Mouse (Mus musculus) MEL (cell line): ENCODE results near the gene Rasl10b. TPM values are rescaled to one million over a fixed set of nuclear protein-coding genes. Genes with fewer than 3 reads are reported as not detected.

Experiments used
- DNase-seq: peaks from one replicate; pipeline ENCODE4 v3.0.0; 2011; ENCODE audit warnings: low read depth, low spot score
- H3K27ac ChIP-seq: 2 replicates; pipeline ENCODE4 v1.5.1; 2012; ENCODE audit warnings: low read depth, mild to moderate bottlenecking, control low read depth, low read length, moderate library complexity; ENCODE audit not compliant: control insufficient read depth
- H3K27me3 ChIP-seq, 2 experiments: fragments of 150-350 bp in 1 of 2; sonication (generic) in 1 of 2; 2 replicates each; pipeline ENCODE4 v1.6.1; 2012; ENCODE audit warnings: low read length in 2 of 2, mild to moderate bottlenecking in 2 of 2, improper control_type of control experiment in 1 of 2, moderate library complexity in 1 of 2; ENCODE audit not compliant: insufficient read depth in 2 of 2, control insufficient read depth in 1 of 2
- H3K36me3 ChIP-seq, 2 experiments: 2 replicates each; pipeline ENCODE4 v1.6.1; 2012 to 2014; ENCODE audit warnings: low read length in 2 of 2, improper control_type of control experiment in 1 of 2, inconsistent platforms in 1 of 2, mild to moderate bottlenecking in 1 of 2; ENCODE audit not compliant: insufficient read depth in 2 of 2, control insufficient read depth in 1 of 2
- H3K4me1 ChIP-seq, 2 experiments: fragments of 150-350 bp in 1 of 2; sonication (generic) in 1 of 2; 2 replicates each; pipeline ENCODE4 v1.6.1; 2012; ENCODE audit warnings: low read length in 2 of 2, improper control_type of control experiment in 1 of 2, mild to moderate bottlenecking in 1 of 2; ENCODE audit not compliant: insufficient read depth in 2 of 2, control insufficient read depth in 1 of 2
- H3K4me3 ChIP-seq, 2 experiments: fragments of 150-350 bp in 1 of 2; sonication (generic) in 1 of 2; 2 replicates each; pipeline ENCODE4 v1.5.1; 2012; ENCODE audit warnings: low read depth in 2 of 2, low read length in 2 of 2, mild to moderate bottlenecking in 2 of 2, moderate library complexity in 2 of 2, control low read depth in 1 of 2, improper control_type of control experiment in 1 of 2; ENCODE audit not compliant: control insufficient read depth in 1 of 2, insufficient read depth in 1 of 2
- H3K79me2 ChIP-seq: 2 replicates; pipeline ENCODE4 v1.6.1; 2012; ENCODE audit warnings: mild to moderate bottlenecking, low read length, moderate library complexity; ENCODE audit not compliant: control insufficient read depth, poor library complexity, insufficient read depth
- H3K9ac ChIP-seq: 2 replicates; pipeline ENCODE4 v1.6.1; 2012; ENCODE audit warnings: low read depth, mild to moderate bottlenecking, control low read depth, low read length, moderate library complexity; ENCODE audit not compliant: control insufficient read depth, poor library complexity, severe bottlenecking
- H3K9me3 ChIP-seq: fragments of 150-350 bp; sonication (generic); replicated peaks from 2 replicates; pipeline ENCODE4 v1.6.1; 2012; ENCODE audit warnings: mild to moderate bottlenecking, low read length, improper control_type of control experiment, moderate library complexity; ENCODE audit not compliant: insufficient read depth
- BHLHE40 ChIP-seq: IDR thresholded peaks from 2 replicates; pipeline ENCODE4 v1.6.1; 2012; ENCODE audit warnings: low read depth, mild to moderate bottlenecking, inconsistent platforms, low read length, improper control_type of control experiment, borderline replicate concordance
- CHD1 ChIP-seq: IDR thresholded peaks from 2 replicates; pipeline ENCODE4 v1.6.1; 2012; ENCODE audit warnings: low read depth, mild to moderate bottlenecking, inconsistent platforms, low read length, improper control_type of control experiment
- CHD2 ChIP-seq: IDR thresholded peaks from 2 replicates; pipeline ENCODE4 v1.6.1; 2011; ENCODE audit warnings: low read length, improper control_type of control experiment
- CTCF ChIP-seq, 3 experiments: IDR thresholded peaks in 2 of 3; conservative IDR thresholded peaks in 1 of 3; 2 replicates each; pipeline ENCODE4 v1.5.1; 2011 to 2012; ENCODE audit warnings: low read length in 3 of 3, low read depth in 2 of 3, mild to moderate bottlenecking in 2 of 3, improper control_type of control experiment in 1 of 3, inconsistent platforms in 1 of 3, mixed read lengths in 1 of 3, moderate library complexity in 1 of 3; ENCODE audit not compliant: control insufficient read depth in 1 of 3, insufficient read depth in 1 of 3, poor library complexity in 1 of 3, severe bottlenecking in 1 of 3
- E2F4 ChIP-seq: IDR thresholded peaks from 2 replicates; pipeline ENCODE4 v1.6.1; 2011; ENCODE audit warnings: low read depth, low read length, improper control_type of control experiment, borderline replicate concordance
- ELF1 ChIP-seq: IDR thresholded peaks from 2 replicates; pipeline ENCODE4 v1.6.1; 2014; ENCODE audit warnings: low read depth, mild to moderate bottlenecking, inconsistent platforms, low read length, improper control_type of control experiment, moderate library complexity
- EP300 ChIP-seq, 2 experiments: IDR thresholded peaks; 2 replicates each; pipeline ENCODE4 v1.6.1; 2011; ENCODE audit warnings: improper control_type of control experiment in 2 of 2, low read length in 2 of 2, low read depth in 1 of 2, mild to moderate bottlenecking in 1 of 2
- ETS1 ChIP-seq: IDR thresholded peaks from 2 replicates; pipeline ENCODE4 v1.6.1; 2012; ENCODE audit warnings: low read depth, mild to moderate bottlenecking, inconsistent platforms, low read length, improper control_type of control experiment, moderate library complexity
- GATA1 ChIP-seq: IDR thresholded peaks from 2 replicates; pipeline ENCODE4 v1.6.1; 2011; ENCODE audit warnings: low read depth, low read length, improper control_type of control experiment
- MAZ ChIP-seq: IDR thresholded peaks from 2 replicates; pipeline ENCODE4 v1.6.1; 2012; ENCODE audit warnings: low read depth, mild to moderate bottlenecking, inconsistent platforms, low read length, improper control_type of control experiment
- POLR2A ChIP-seq, 2 experiments: IDR thresholded peaks; 2 replicates each; pipeline ENCODE4 v1.6.1; 2011 to 2012; ENCODE audit warnings: low read length in 2 of 2, mild to moderate bottlenecking in 2 of 2, control low read depth in 1 of 2, improper control_type of control experiment in 1 of 2, low read depth in 1 of 2, moderate library complexity in 1 of 2; ENCODE audit not compliant: control insufficient read depth in 1 of 2, insufficient read depth in 1 of 2, poor library complexity in 1 of 2
- POLR2AphosphoS5 ChIP-seq: IDR thresholded peaks from 2 replicates; pipeline ENCODE4 v1.6.1; 2012; ENCODE audit warnings: low read depth, borderline replicate concordance, mild to moderate bottlenecking, inconsistent platforms, low read length, moderate library complexity, mixed read lengths
- RAD21 ChIP-seq: IDR thresholded peaks from 2 replicates; pipeline ENCODE4 v1.6.1; 2011; ENCODE audit warnings: mild to moderate bottlenecking, low read depth, low read length, improper control_type of control experiment
- RCOR1 ChIP-seq: IDR thresholded peaks from 2 replicates; pipeline ENCODE4 v1.6.1; 2012; ENCODE audit warnings: low read depth, mild to moderate bottlenecking, inconsistent platforms, low read length, improper control_type of control experiment
- SMC3 ChIP-seq: IDR thresholded peaks from 2 replicates; pipeline ENCODE4 v1.6.1; 2011; ENCODE audit warnings: low read depth, low read length, improper control_type of control experiment
- TAL1 ChIP-seq: IDR thresholded peaks from 2 replicates; pipeline ENCODE4 v1.6.1; 2012; ENCODE audit warnings: mild to moderate bottlenecking, inconsistent platforms, low read length, moderate library complexity, mixed read lengths
- ZC3H11A ChIP-seq: IDR thresholded peaks from 2 replicates; pipeline ENCODE4 v1.6.1; 2012; ENCODE audit warnings: low read depth, mild to moderate bottlenecking, inconsistent platforms, low read length, improper control_type of control experiment
- ZKSCAN1 ChIP-seq: IDR thresholded peaks from 2 replicates; pipeline ENCODE4 v1.6.1; 2012; ENCODE audit warnings: low read depth, mild to moderate bottlenecking, inconsistent platforms, low read length, improper control_type of control experiment, moderate library complexity
- ZMIZ1 ChIP-seq: IDR thresholded peaks from 2 replicates; pipeline ENCODE4 v1.6.1; 2012; ENCODE audit warnings: low read depth, mild to moderate bottlenecking, inconsistent platforms, low read length, improper control_type of control experiment, moderate library complexity
- polyA plus RNA-seq, 2 experiments: library from polyadenylated mRNA; stranded (reverse) in 1 of 2; unstranded in 1 of 2; fragments of >175 nt in 1 of 2; fragments of >200 nt in 1 of 2; gene quantifications; 2 replicates each; pipeline versions ENCODE4 v1.2.1 to v1.2.4; 2012; ENCODE audit warnings: low replicate concordance in 2 of 2, low read depth in 1 of 2; ENCODE audit not compliant: insufficient read length in 2 of 2, insufficient read depth in 1 of 2, missing spikeins in 1 of 2
- total RNA-seq: library from RNA; depleted of rRNA; stranded (reverse); fragments of 300-350 nt; gene quantifications from 2 replicates; pipeline ENCODE4 v1.2.3, GENCODE M21; 2012

Gene Rasl10b
- total and polyA plus RNA-seq, 3 experiments: 0.04 TPM; not detected in 2

DNA sequence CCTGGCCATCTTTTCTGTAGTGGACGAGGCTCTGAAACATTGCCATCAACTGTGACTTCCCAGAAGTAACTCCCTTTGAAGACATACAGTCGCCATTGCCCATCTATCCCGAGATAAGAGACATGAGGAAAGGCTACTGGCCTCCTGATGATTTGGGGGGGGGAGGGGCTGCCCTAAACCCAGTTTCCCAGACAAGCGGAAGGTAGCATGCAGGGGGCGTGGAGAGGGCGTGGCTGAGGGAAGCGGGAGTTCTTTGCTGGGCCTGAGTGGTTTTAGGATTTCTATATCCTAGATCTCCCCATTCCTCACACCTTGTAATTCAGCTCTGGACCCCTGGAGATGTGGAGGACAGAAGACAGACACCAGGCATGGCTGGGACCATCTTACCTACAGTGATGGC lies 34.9 kb downstream of the Rasl10b start:
- no peak for DNase-seq
- Histone ChIP-seq H3K36me3 (no peaks in the 10 kb centered on the region), H3K4me3 (no peak overlapping the region), H3K27me3 (0 out of 4 replicates have a peak, but pooled peaks cover 0 to 5% of the 10 kb centered on the region in 2 experiments), H3K9me3 (no peaks in the 10 kb centered on the region), H3K4me1 (no peaks in the 10 kb centered on the region), H3K79me2 (no peaks in the 10 kb centered on the region; the same call in 1 of the 2 replicates), H3K27ac (no peak overlapping the region), H3K9ac (no peak overlapping the region)
- no peak for TF ChIP-seq ZMIZ1
- no peak for TF ChIP-seq RCOR1
- TF ChIP-seq ELF1: no peak
- TF ChIP-seq ZKSCAN1: no peak

DNA sequence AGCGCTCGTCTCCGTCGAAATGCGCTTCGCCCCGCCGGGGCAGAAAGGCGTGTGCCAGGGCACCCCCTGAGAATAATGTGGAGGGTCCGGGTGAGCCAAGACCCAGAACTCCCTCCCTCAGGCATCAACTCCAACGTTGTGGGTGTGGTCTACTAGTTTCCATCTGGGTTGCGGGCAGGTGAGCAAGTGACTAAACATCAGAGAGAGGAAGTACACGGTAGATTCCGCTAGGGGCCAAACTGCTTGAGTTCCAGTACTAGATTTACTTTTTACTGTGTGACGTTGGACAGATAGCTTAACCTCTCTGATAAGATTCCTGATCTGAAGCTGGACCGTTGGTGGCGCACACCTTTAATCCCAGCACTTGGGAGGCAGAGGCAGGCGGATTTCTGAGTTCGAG lies 36.1 kb downstream of the Rasl10b start:
- DNase-seq: no peak
- H3K79me2 ChIP-seq: no peaks in the 10 kb centered on the region; the same call in 1 of the 2 replicates
- H3K36me3 ChIP-seq: no peaks in the 10 kb centered on the region
- TF ChIP-seq CHD1: no peak
- TF ChIP-seq ETS1: no peak
- no peak for TF ChIP-seq SMC3
- no peak for TF ChIP-seq ZKSCAN1
- no peak for TF ChIP-seq BHLHE40
- no peak for TF ChIP-seq TAL1
- TF ChIP-seq POLR2A (IDR thresholded peaks at IDR 0.05; ENCODE audit: control insufficient read depth in 1 of 2, insufficient read depth in 1 of 2, low read depth in 1 of 2, low read length in 2 of 2, poor library complexity in 1 of 2): no peak
- TF ChIP-seq RAD21: no peak
- TF ChIP-seq MAZ: no peak
- no peak for TF ChIP-seq CTCF (IDR thresholded peaks at IDR 0.05 in 2 of 3, conservative IDR thresholded peaks at IDR 0.05 in 1 of 3; ENCODE audit: control insufficient read depth in 1 of 3, insufficient read depth in 1 of 3, low read depth in 2 of 3, low read length in 3 of 3, poor library complexity in 1 of 3, severe bottlenecking in 1 of 3)
- no peak for TF ChIP-seq GATA1
- TF ChIP-seq ZMIZ1: no peak
- no peak for TF ChIP-seq EP300 (IDR thresholded peaks at IDR 0.05; ENCODE audit: low read depth in 1 of 2, low read length in 2 of 2)
- no peak for TF ChIP-seq RCOR1
- no peak for TF ChIP-seq POLR2AphosphoS5
- no peak for TF ChIP-seq CHD2
- TF ChIP-seq ZC3H11A: no peak
- no peak for TF ChIP-seq E2F4
- H3K27me3 ChIP-seq: 0 out of 4 replicates have a peak, but pooled peaks cover 0 to 6% of the 10 kb centered on the region in 2 experiments
- H3K4me3 ChIP-seq: no peak overlapping the region
- H3K9ac ChIP-seq: no peak overlapping the region
- no peaks in the 10 kb centered on the region for H3K9me3 ChIP-seq
- H3K4me1 ChIP-seq: no peaks in the 10 kb centered on the region
- no peak overlapping the region for H3K27ac ChIP-seq
